Mouse (Mus musculus) forelimb bud, embryonic 11.5 days (tissue): ENCODE measurements at regions not wholly inside any gene's neighbourhood (a gene's known extent, or its start where the extent isn't known, plus 50 kb on each side); places are given as distances from the start of the nearest gene placed in this dataset.
A peak's percentile ranks its signal among the peaks of the same experiment; 100 is the strongest.

Source experiments
- DNase-seq: peaks from one replicate; pipeline ENCODE4 v3.0.0-alpha.2; 2012; ENCODE audit warnings: low read depth, low spot score

DNA sequence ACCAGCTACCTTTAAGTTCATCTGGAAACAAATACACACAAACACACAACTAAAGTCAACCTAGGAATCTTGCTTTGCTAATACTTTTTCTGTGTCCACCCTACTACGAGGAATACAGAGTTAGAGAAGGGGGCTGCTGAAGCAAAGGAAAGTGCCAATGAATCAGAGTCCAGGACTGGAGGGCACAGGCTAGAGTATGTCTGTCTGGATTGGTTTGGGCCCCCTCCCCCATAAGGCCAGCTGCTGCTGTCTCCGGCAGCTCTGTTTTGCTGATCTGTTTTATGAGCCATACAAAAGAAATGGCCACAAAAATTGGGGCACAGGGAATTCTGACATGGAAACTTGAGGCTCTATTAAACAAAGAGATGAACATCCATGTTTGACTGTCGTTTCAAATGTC is 74.8 kb upstream of the Slc25a13 start:
- no peak for DNase-seq

DNA sequence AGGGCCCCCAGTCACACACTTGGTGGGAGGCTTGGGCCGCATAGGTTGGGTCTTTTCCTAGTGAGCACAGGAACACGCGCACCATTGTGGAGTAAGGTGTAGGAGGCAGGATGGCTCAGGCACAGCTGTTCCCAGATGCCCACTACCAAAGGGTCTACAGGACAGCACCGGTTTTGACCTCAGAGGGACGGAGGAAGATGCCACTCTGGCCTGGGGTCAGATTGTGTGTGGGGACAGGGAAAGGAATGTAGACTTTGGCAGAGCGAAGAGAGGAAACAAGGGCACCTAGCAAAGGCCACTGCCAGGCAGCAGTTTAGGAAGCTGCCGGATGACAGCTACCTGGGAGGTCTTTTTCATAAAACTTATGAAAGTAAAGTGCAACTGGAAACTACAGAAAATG is 73.5 kb upstream of the Slc25a13 start:
- DNase-seq = no peak

DNA sequence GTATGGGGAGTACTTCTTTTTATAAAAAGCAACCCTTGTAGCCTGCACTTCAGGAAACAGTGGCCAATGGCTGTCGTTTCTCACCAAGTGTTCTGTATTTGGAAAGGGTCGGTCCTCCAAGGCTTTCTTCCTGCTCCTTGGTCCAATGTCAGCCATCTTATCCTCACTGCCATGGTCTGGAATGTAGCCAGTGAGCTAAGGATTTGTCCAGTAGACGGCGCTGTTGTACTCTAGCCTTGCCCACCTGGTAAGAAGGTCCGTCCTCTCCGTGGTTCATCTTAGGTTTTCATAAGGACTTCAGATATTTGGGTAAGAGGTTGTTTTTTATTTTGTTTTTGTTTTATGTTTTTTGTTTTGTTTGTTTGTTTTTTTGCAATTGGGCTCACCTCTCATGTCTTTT is 72.8 kb upstream of the Slc25a13 start:
- peak; percentile 80 for DNase-seq

DNA sequence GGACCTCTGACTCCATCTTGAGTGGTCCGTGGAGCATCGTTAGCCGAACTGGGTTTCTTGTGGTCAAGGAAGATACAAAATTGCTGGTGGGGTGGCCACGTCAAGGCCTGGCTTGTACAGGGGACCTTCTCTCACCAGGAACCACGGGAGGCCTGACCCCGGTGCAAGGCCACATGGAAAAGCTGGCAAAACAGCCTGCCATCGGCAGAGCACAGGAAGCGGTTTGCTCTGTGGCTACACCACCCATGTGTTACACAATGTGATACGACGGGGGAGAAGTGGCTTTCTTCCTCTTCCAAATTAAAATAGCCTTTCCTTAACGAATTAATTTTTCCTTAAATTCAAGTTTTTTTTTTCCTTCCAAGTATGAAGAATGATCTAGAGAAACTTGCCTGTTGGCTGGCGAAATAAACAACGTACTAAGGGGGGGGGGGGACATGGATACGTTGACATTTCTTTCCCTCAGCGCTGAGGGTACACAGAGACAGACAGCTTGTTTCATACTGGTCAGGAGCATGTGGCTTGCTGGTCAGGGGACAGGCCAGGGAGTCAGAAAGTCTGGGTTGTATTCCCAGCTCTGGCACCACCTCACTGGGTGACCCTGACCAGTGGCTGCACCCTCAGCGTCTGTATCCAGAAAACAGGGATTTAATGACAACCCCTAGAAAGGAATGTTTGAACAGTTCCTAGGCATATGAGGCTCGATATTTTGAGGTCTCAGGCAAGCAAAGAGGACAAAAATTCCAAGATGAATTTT is 64.0 kb upstream of the Slc25a13 start:
- no peak for DNase-seq

DNA sequence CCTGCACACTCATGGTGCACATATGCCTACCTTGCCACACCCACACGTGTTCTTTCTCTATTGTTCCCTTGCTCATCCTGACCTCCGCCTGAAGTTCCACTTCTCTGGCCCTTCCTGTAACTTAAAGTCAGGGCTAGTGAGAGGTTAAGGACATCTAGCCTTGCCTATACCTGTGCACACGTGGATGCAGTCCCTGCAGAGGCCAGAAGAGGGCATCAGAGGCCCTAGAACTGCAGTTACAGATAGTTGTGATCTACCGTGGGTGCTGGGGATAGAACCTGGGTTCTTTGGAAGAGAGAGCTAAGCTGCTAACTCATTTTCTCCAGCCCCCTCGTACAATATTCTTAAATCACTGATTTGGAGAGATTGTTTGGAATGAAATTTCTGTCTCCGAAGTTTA is 62.7 kb upstream of the Slc25a13 start:
- no peak for DNase-seq

DNA sequence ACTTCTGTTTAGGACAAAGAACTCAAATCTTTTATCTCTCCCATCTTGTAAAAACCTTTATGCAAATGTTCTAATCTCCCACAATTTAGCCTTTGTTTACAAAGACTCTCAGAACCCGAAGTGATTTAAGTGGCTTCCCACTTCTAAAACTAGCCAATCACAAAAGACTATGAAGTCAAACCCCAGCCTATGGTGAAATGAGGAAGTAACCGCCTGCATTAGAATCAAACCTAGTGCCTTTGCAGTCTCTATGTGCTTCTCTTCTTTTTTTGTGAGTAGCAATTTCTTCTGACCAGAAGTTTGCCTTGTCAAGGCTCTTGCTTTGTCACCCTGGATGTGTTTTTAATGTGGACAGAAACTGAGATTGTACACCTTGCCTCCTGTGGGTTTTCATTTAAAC is 53.6 kb upstream of the Slc25a13 start:
- no peak for DNase-seq
